Mouse (Mus musculus) layer of hippocampus, adult 9-11 months (tissue): Measurements from ENCODE around the gene Gm48552.

Experiments
- DNase-seq: peaks from one replicate; pipeline ENCODE4 v3.0.0; 2022

Gm48552 gene

DNA sequence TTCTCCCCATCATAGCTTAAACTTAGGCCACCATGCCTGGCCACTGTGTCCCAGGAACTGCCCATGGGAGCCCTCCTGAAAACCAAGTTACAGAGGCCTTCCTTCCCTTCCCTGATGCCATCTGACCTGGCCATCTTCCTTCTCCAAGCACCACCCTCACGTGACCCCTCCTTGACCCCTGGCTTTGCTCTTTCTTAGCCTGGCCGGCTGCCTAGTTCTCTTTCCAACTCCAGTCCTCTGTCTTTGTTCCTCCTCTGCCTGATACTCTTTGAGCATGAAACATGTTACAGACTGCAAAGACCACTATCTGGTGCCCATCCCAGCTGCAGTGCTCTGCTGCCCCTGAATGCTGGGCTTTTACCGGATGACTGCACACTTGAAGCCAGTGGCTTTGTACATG lies 568 bp downstream of the Gm48552 start:
- no peak for DNase-seq

DNA sequence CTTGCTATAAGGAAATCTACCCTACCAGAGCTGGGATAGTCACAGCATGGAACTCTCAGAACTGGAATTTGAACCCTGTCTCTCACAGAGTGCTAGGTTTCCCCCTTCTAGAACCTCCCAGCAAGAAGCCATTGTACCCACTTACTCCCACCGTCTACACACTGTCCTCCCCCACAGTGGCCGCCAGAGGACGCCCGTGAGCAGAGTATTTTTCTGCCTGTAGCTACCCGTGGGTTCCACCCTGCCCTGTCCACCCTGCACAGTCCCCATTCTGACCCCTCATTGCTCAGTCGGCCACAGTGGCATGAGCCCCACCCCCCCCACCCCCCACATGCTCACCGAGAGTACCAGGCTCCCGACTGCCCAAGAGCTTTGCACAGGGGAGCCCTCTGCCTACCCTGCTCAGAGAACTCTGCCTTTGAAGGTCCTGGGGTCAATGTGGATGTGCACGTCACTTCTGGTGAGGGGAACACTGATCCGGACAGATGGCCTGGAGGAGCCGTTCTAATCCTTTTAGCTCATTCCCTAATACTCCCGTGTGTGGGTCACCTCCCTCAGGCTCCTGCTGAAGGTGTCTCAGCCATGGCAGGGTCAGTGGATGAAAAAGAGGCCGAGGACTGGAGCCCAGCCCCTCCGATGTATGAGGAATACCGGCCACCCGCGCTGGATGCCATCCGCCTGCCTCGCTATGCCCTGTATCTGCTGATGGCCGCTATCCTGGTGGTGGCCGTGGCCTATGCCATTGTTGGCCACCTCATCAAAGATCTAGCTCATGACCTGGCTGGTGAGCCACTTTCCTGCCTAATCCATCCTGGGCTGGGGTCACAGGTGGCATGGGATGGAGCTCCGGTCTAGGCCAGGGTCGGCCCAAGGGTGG lies 1.2 kb downstream of the Gm48552 start:
- no peak for DNase-seq

DNA sequence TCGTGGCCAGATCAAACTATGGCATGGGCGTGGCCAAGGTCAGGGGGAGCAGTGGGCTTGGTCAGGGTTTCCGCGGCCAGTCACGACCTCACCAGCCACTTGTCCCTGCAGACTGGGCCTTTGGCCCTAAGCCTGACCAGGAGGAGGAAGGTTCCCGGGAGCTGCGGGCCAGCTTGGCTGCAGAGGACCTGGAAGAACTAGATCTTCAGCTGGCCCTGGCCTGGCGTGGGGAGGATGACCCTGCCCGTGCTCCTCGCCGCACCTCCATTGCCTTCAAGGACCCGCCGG lies 1.8 kb downstream of the Gm48552 start:
- no peak for DNase-seq

DNA sequence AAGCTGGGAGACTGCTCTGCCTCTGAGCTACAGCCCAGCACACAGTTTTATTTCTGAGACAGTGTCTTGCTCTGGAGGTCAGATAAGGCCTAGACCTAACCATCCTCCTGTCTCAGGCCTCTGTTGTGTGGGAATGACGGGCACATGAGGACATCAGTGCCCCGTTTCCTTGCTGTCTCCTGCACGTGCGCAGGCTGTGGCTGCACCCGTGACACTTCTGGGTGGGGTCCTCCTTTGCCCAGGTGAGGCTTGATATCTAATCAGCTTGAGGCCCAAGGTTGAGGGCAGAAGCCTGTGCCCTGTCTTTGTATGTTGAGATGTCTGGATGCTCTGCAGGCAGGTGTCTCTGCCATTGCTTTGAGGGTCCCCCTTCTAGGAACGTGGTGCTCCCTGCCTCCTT lies 3.5 kb downstream of the Gm48552 start:
- DNase-seq: no peak

DNA sequence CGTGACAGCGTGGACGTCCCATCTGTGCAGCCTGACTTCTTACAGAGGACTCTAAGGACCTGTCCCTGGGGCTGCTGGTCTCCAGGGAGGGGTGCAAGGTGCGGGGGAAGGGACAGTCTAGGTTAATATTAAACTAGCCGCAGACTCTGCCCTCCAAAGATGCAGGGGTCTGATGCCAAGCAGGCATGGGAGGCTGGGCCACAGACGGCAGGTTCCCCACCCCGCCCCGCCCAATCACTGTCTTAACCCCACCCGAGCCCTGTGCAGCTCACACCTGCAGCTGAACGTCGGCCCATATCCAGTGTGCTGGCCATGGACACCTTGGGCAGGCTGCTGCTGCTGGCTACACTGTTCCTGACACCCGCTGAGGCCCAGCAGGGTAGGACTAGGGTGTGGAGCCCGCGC lies 4.0 kb downstream of the Gm48552 start, which contains the start of gene Smim24:
Smim24 (plus strand) TSS at position 271 of the 405 bp plus-strand sequence.
- no peak for DNase-seq

DNA sequence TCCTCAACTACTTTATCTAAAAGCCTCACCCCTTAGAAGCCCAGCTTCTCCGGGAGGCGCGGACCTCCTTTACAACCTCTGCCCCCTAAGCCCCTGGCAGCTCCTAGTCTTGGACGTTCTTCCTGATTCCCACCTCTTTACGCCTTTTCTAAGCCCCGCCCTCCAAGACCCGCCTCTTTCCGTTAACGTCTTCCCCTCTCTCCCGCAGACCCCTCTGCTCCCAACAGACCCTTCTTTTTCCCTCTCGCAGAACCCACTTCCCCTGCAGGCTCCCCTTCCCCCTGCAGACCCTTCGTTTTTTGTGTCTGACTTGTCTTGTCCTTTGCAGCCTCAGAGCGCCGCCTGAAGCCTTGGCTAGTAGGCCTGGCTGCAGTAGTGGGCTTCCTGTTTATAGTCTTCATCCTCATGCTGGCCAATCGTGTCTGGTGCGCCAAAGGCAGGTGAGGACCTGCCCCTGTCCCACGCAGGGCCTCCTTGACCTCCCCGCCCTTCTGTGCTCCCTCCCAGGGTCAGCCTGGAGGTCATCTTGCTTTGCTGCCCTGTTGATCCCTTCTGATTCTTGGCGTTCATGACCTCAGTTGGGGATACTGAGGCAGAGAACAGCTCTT lies 4.8 kb downstream of the Gm48552 start:
- no peak for DNase-seq

DNA sequence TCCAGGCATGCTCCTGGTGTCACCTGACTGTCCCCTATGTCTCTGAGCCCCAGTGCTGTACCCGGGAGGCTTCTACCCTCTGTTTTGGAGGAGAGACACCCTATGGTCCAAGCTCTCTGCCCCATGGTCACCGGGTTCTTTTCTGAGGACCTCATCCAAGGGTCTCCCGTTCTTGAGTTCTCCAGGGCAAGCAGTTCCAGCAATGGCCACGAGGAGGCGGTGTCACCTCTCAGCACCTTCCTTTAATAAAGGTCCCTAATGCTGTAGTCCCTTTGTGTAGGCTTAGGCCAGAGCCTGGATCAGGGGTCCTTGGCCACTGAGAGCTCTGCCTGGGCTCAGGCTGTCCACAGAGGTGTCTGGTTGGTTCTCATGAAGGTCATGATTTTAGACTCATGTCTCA lies 6.3 kb downstream of the Gm48552 start:
- DNase-seq: no peak

DNA sequence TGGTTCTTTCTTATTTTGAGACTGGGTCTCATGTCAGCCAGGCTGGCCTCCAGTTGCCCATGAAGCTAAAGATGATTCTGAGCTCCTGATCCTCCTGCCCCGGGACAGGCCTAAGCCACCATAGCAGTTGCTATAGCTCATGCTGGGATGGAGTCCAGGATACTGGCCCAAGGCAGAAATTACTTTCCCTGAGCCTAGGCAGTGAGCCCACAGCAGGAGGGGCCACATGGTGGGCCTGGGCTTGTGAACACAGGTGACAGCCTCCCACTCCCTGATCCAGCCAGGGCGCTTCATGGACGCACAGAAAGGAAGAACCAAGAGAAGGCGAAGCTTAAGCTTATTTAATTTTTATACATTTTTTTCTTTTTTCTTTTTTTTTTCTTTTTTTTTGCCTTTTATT lies 7.1 kb downstream of the Gm48552 start:
- DNase-seq: no peak

DNA sequence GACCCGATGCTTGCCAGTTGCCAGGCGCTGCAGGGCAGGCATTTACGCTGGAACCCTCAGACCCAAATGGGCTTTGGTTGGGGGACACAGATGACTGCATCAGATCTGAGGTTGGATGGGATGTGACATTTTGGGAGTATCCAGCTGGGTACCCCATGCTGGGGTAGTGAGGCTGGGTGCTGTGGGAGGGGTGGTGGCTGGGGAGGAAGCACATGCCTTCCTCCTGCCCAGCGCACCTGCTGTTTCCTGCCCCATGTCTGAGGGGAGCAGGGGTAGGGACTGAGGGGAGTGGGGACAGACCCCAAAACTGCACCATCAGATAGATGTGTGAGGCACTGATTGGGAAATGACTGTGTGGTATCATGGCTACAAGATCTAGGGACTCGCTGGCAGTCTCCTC lies 7.9 kb downstream of the Gm48552 start:
- no peak for DNase-seq

DNA sequence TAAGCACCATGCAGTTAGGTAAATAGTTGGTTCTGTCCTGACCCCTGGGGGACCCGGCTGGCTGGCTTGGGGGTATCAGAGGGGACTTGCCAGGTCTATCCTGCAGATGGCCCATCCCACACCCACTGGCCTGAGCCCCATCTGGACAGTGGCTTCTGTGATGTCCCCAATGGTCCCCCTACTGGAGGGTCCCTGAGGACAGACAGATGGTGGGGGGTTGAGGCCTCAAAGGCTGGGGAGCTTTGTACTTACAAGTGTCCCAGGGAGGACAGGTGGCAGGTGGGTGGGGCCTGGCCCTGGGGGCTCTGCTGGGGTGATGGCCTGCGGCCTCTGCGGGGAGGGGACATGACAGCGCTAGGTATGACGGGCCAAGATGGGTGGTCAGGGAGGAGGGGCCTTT lies 10.5 kb downstream of the Gm48552 start:
- no peak for DNase-seq

DNA sequence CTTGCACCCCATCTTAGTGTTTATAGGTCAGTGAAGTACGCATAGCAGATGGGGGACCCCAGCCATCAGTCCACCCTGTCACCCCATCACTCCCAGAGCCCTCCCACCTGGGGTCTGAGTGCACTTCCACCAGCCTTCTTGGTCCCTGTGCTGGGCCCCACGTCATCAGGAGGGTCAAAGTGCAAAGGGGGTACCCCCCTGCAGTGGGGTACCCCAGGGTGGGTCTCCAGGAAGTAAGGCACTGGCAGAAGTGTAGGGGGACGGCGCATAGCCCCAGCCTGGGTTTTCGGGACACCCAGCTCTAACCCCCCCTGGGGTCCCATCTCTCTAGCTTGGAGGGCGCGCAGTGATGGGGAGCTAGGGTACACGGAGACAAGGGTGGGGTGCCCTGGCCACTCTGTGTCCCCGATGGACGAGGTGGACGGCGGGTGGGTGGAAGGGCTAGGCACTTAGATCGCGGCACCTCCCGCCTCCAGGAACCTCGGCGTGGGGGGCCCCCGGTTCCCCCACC lies 11.0 kb downstream of the Gm48552 start:
- no peak for DNase-seq

DNA sequence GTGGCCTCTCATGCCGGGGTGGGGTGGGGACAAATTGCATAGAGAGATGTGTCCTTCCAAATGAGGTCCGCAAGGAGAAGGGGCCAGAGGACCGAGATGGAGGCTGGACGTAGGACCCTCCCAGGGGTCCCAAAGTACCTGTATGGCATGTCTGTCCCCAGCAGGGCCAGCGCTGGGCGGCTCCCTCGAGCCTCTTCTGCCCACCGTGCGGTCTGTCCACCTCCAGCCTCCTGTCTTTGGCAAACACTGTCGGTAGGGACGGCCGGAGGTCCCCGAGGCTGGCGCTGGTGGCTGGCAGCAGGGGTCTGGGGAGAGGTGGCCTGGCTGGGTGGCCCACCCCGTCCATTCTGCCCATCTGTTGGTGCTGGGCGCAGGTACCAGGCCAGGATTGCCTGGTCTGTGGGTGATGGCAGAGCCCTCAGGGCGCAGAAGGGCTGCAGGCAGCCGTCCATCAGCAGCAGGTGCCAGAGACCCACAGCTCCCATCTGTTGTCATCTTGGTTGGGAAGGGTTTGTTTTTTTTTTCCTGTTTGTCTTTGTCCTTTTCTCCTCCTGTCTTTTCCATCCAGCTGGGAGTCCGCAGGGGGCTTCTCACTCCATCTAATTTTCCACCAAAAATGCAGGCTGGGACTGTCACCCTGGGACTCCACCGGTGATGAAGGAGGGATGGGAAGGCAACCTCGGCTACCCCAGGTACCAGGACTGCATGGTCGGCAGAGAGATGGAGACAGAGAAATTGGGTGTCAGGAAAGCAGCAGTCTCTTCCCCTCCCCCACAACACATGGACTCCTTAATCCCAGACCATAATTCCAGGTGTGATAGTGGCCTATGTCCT lies 11.8 kb downstream of the Gm48552 start:
- no peak for DNase-seq

DNA sequence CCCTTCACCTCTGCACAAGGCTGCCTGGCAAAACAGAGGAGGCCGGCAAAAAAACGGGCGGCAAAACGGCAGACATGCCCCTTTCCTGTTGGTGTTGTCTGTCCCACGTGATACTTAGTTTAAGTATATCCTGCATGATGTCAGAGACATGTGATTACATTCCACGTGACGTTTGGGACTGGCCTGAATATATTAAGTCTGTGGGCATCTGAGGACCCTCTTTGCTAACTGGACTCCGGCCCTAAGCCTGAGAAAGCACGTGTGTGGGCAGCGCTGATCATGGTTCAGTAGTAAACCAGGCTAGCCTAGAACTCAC lies 12.4 kb downstream of the Gm48552 start:
- peak; percentile 81 for DNase-seq

DNA sequence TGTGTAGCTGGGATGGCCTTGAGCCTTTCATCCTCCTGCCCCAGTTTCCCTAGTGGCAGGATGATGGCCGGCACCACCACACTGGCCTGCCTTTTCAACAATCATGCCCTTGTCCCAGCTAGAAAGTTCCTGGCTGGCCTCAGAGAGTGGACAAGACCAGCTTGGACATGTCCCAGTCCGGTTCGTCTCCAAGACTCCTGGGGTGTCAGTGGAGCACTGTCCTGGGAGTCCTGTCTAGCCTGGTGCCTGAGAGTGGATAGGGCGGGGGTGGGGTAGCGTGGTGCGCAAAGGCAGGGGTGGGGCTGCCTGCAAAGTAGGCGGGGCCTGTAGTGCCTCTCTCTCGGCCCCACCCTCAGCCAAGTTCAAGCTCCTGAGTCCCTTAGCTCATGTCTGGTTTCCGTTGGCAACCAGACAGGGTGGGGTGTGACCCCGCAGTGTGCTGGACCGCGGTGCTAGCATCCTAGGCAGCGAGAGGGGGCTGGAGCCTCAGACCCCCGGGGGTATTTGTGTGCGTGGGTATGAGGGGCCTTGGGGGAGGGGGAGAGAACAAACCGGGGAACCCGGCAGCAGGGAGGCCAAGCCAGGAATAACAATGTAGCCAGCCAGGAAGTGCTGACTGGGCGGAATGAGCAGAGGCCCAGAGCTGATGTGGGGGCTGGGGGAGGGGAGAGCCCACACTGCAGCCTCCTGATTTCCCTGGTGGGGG lies 12.9 kb downstream of the Gm48552 start:
- peak; percentile 85 for DNase-seq

DNA sequence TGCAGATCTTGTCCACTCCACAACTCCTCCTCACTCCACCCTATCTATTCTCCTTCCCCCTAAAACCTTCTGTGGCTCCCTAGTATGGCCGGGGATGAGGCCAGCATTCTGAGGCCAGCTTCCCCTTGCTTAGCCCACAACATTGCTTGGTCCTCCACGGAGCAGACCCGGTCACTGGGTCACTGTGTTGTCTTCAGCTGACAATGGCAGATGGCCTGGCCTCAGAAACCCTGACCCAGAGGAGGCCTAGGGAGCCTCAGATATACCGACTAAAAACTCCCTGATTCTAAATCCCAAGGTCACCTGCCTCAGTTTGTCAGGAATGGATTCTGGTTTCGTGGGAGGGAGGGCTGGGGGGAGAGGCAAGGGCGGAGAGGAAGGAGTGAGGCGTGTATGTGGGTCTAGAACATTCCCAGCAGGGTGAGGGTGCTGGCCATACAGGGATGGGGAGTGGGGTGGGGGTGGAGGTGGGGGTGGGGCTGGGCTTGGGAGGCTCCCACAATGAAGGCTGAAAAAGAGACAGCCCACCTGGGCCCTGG lies 13.5 kb downstream of the Gm48552 start:
- no peak for DNase-seq

DNA sequence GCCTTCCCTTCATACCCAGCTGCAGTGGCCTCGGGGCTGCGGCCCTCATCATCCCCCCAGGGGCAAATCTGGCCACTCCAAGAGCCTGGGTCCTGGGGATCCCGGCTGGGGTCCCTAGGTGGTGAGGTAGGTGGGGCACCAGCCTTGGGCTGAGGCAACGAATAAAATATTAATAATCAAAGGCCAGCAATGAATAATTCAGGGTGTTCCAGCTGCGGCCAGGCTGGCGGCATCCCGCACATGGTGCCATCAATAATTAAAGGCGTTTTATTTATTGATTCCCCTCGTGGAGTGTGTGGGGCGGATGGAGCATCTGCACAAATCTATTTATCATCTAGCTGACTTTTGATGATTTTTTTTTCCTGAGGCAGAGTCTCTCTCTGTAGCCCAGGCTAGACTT lies 14.7 kb downstream of the Gm48552 start:
- no peak for DNase-seq

DNA sequence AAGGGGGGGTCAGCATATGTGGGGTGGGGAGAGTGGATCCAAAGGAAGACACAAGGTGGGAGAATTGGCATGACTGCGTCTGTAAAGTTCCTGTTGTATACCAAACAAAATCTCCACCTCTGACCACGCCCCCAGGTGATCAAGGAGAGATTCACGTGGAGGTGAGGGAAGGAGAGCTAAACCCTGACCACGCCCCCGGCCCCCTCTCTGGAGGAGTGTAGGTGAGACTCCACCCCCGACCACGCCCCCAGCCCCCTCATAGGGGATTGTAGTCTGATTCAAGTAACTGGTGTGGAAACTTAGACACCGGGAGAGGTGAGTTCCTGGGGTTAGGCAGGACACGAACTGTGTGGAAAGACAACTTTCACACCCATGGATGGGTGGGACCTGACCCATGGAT lies 15.3 kb downstream of the Gm48552 start:
- DNase-seq: no peak

DNA sequence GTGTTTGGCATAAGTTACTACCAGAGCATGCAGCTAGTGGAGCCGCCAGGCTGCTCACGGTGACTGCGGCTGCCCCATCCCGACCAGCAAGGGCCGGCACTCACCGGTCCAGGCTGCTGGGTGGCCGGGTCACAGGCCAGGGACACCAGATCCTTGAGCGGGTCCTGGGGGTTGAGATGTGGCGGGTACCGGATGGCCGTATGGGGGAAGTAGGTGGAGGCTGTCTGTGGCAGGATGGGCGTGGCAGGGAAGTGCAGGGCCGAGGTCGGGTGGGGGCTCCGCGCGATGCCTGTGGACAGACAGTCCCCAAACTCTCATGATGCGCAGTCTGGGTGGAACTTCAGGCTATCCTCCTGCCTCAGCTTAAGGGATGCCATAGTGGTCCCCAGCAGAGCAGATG lies 15.9 kb downstream of the Gm48552 start:
- no peak for DNase-seq

DNA sequence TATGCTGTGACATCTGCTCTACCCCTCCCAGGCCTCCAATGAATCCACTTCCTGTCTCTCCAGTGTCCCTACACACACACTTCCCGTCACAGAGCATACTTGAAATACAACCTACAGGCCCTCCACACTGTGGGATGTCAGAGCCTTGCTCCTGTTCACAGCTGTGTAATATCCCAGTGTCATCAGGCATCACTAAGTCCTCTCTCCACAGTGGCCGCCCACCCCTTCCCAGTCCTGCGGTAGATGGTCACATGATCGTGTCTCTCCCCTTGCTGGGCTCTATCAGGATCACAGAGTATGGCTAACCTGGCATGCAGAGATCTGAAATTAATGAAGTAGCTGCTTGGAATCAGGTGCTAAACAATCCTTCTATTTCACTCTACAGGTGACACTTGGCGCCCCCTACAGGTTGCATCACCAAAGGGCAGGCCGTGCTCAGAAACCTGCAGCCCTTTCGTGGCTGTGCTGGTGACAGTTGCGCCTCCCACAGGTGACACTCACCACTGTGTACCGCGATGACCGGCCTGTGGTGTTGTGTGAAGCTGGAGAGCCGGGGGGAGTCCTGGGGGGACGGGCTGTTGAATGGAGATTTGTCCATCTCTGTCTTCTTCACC lies 16.9 kb downstream of the Gm48552 start:
- no peak for DNase-seq

DNA sequence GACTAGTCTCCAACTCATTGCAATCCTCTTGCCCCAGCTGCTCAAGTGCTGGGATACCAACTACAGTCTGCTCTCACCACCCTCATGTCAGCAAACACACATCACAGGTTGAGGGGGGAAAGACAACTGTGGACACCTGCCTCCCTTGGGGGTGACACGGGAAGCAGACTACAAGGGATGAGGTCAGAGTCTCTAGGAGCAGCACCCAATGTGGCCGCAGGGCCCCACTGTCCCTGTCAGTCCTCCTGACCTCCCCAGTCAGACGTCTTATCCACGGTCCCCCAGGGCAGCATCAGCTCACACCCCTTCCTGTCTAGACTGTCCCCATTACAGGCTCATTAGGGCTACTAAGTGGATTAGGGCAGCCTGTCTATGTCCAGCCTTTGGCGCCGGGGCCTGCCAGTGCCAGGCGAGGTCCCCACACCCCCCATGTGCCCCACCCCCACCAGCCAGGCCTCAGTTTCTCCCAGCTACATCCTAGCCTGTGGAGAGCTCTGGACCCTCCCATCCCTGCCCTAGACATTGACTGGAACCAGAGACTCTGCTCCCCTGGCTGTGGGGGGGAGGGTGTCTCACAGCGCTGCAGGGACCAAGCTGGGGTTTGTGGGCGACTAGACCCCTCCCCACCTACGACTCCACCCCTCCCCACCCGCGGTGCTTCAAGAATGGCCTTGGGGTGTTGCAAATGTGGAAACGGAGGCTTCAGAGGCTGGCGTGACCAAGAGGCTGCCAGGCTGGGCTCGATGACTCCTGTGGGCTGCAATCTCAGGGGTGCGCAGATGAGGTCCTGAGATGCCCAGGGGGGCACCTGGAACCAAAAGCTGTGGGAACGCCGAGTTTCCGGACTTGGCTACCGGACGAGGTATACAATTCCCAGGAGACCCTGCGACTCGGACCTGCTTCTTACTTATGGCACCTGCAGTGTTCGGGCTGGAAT lies 18.0 kb downstream of the Gm48552 start:
- DNase-seq: no peak
